Mouse (Mus musculus) right cerebral cortex, postnatal 10 days (tissue): ENCODE results near the gene Gnpat.
A peak's percentile ranks its signal among the peaks of the same experiment; 100 is the strongest.

Experiments
- DNase-seq, 2 experiments: peaks; one replicate each; pipeline ENCODE4 v3.0.0; 2021; ENCODE audit warnings: low spot score in 2 of 2

The Gnpat gene

GRCm38 (mm10) chr8:124862321-124863162 is at the start of gene Gnpat, which contains the start of gene 2810004N23Rik:
Gene Gnpat (plus strand): TSS chr8:124863033.
Gene 2810004N23Rik (minus strand): TSS chr8:124863120.
- peak; percentile 94 to 96 for DNase-seq

DNA sequence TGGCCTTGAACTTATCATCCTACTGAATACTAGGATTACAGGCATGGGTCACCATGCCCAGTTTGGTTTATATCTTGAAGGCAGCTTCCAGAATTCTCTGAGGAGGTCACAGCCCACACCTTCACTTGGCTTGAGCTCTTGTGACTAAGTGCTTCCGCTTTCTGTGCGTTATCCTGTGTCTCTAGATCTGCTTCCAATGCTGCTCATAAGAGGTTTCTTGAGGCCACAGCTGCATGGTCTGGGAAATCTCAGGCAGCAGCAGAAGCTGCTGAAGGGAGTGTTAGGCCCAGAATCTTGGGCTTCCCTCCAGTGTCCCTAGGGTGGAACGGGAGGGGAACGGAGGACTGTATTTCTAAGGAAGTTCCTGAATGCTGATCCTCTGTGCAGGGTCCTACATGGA is 49.5 kb upstream of the Gnpat start:
- DNase-seq = no peak

- DNase-seq = no peak
These were observed 47.0 kb upstream of the Gnpat start for GRCm38 (mm10) chr8:124815870-124816269.

- no peak for DNase-seq
These were observed 46.0 kb upstream of the Gnpat start for GRCm38 (mm10) chr8:124816866-124817265.

- no peak for DNase-seq
These were observed 45.5 kb upstream of the Gnpat start for GRCm38 (mm10) chr8:124817361-124817760.

GRCm38 (mm10) chr8:124819612-124820115 is 43.2 kb upstream of the Gnpat start:
- no peak for DNase-seq

- no peak for DNase-seq
These were observed 42.7 kb upstream of the Gnpat start for GRCm38 (mm10) chr8:124820125-124820524.

DNA sequence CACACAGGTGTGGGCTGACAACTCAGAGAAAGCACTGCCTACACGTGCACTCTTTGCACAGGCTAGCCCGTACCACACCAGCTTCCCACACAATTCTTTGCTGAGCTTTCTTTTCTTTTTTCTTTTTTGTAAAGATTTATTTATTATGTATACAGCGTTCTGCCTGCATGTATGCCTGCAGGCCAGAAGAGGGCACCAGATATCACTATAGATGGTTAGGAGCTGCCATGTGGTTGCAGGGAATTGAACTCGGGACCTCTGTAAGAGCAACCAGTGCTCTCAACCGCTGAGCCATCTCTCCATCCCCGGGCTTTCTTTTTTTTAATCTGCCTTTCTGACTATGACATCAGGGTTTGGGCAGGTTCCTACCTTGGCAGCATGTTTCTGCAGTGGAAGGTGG is 39.3 kb upstream of the Gnpat start:
- DNase-seq = no peak

DNA sequence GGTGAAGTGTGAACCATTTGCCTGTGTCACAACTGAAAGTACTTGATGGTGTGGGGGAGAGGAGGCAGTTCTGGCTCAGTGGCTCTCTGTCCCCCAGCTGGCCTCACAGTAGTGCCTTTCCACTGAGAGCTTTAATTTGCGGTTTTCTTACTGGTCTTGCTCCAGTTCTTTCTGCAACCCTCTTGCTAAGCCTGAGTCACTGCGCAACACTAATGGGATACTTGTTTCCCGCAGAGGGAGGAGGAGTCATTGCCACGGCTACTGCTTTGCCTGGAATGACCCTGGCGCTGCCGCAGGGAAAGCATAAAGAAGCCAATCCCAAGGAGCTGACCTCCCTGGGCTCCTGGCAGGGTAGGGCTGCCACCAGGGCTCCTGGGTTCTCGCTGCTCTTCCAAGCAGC is 36.2 kb upstream of the Gnpat start:
- DNase-seq = no peak

GRCm38 (mm10) chr8:124827387-124827786 is 35.4 kb upstream of the Gnpat start:
- DNase-seq = peak in 1 of 2 experiments; percentile 56

DNA sequence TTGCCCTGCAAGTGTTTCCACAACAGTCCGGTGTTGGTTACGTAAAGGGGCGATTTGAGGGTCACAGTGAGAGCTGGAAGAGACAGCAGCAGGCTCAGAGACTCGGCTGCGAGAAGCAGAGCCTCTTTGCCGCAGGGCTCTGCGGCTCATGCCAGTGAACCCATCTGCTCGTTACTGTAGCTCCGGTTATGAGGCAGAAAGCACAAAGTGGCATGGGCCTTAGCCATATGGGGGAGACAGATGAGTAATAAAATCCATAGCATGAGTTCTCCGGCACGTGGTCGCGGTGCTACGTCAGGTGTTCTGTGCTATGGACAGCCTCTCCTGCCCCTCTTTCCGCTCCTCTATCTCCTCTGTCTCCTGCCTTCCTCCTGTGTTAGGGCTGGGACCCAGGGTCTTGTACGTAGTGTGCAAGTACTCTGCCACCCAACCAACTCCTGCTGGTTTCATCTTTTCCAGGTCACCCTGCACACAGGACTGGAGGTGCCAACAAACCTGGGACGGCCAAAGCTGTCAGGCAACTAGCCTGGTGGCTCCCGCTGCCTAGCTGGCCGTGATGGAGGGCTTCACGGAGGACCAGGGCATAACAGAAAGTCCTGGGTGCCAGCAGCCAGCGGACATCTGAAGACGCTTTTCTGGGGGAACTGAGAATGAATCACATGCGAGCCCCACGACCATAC is 34.1 kb upstream of the Gnpat start:
- DNase-seq = peak in 1 of 2 experiments; percentile 74

DNA sequence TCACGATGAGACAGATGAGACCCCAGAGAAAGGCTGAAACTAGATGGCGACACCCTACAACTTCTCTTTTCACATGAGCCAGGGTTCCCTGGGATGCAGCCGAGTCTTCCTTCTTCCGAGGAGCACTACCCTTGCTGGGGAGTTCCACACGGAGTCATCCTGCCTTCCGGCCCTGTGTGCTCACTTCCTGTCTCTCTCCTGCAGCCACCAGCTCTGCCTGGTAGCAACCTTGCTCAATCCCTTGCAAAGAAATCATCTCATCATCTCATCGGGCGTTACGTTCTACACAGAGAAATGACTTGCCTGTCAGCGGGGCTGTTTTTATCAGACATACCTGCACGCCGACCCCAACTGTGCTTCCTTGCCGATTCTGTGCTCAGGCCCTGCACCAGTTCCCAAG is 32.8 kb upstream of the Gnpat start:
- DNase-seq = no peak

- DNase-seq = no peak
These were observed 31.3 kb upstream of the Gnpat start for GRCm38 (mm10) chr8:124831531-124831930.

- DNase-seq = no peak
These were observed 30.9 kb upstream of the Gnpat start for GRCm38 (mm10) chr8:124831941-124832340.

DNA sequence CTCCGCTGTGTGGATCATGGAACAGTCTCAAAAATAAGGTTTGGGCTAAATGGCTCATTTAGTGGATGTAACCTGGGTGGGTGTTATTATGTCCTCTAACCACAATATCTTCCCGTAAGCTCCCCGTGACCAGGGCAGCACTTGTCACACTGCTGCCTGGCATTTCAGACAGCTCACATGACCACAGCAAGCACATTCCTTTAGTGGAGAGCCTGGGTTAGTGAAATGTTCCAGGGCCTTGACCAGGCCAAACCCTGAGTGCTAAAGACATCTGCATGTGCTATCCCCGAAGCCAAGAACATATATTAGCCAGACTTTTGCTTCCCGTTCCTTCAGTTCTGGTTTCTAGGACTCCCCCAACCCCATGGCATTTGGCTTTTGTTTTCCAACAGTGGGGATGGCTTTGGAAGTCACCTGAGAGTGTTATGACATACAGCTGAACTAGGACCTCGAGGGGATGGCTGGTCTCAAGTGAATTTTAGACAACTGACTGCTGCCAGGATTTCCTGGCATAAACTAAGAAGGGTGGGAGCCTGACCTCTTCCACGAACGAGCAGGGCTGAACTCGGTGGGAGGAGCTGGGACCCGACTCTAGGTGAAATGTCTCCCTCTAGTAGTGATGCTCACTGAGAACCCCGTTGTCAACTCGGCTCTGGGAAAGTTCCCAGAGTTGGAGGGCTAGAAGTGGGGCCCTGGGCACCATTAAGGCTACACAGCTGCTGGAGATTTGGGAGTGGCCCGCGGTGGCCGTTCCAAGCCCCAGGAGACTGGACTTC is 29.2 kb upstream of the Gnpat start:
- no peak for DNase-seq

GRCm38 (mm10) chr8:124835848-124836247 is 27.0 kb upstream of the Gnpat start:
- no peak for DNase-seq

DNA sequence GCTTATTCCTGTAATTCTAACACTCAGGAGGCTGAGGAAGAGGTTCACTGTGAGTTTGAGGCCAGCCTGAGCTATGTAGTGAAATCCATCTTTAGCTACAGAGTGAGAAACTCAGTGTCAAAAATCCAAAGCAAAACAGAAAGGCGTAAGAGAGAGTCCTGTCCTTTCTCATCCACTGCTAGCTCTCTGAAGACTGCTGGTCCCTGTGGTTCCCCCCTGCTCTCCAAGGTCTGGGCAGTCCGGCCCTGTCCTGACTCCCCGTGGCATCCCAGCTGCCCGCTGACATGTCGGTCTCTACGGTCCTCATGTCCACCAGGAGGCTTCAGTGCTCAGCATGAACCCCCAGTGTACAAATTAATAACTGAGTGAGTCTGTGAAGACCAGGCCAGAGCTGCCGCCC is 26.6 kb upstream of the Gnpat start:
- no peak for DNase-seq

GRCm38 (mm10) chr8:124836907-124837306 is 25.9 kb upstream of the Gnpat start:
- DNase-seq = no peak

GRCm38 (mm10) chr8:124837956-124838355 is 24.9 kb upstream of the Gnpat start:
- no peak for DNase-seq

DNA sequence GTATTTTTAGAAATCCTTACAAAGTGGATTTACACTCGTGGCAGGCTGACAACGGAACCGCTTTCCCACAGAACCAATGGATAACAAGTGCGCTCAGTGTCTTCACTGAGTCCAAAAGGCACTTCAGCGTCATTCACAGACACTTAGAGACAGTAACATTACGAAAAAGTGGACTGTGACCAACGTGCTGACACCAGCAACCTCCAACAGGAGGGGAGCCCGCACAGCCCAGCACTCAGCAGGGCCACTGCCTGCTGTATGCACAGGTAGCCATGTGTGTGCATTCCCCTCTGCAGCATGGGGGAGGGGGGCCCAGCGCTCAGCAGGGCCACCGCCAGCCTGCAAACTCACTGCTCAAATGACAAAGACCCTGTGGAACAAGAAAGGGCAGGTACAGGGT is 23.5 kb upstream of the Gnpat start:
- no peak for DNase-seq

DNA sequence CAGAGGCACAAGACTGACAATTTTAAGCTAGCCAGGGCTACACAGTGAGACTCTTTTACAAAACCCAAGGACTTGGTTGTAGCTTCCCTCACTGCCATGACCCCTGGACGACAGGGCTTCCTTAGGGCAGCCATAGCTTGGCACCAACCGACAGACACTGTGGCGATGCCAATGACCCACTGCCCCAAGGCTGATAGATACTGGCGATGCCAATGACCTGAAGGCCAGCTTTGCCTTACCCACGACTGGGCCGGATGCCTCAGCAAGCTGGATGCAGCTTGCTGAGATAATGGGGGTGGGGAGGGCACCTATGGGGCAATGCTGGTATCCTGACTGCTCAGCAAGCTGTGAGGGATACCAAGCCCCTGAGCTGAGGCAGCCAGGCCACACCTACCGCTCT is 21.9 kb upstream of the Gnpat start:
- no peak for DNase-seq

GRCm38 (mm10) chr8:124841775-124842174 is 21.1 kb upstream of the Gnpat start:
- no peak for DNase-seq
